Mouse (Mus musculus) heart, adult 2 months (tissue): ENCODE results near the gene Tfeb. TPM values are rescaled to one million over a fixed set of nuclear protein-coding genes. Genes with fewer than 3 reads are reported as not detected.

Experiments
- DNase-seq, 2 experiments: peaks; one replicate each; pipeline ENCODE4 v3.0.0; 2021
- H3K27ac ChIP-seq: fragments of 200-600 bp; 2 replicates; pipeline ENCODE4 v1.8.1; 2022
- H3K27me3 ChIP-seq: fragments of 200-500 bp; 2 replicates; pipeline ENCODE4 v1.6.1; 2012; ENCODE audit warnings: mild to moderate bottlenecking, low read length, inconsistent platforms, mixed read lengths; ENCODE audit not compliant: control insufficient read depth, insufficient read depth
- H3K36me3 ChIP-seq: fragments of 200-500 bp; 2 replicates; pipeline ENCODE4 v1.6.1; 2012; ENCODE audit warnings: low read length, inconsistent platforms; ENCODE audit not compliant: control insufficient read depth, insufficient read depth
- H3K4me1 ChIP-seq: fragments of 200-500 bp; 2 replicates; pipeline ENCODE4 v1.6.1; 2011; ENCODE audit warnings: low read length; ENCODE audit not compliant: control insufficient read depth, insufficient read depth
- H3K4me3 ChIP-seq: fragments of 200-600 bp; 2 replicates; pipeline ENCODE4 v1.8.1; 2022
- H3K79me2 ChIP-seq: fragments of 200-500 bp; replicated peaks from 2 replicates; pipeline ENCODE4 v1.6.1; 2012; ENCODE audit warnings: mild to moderate bottlenecking, inconsistent platforms, low read length, moderate library complexity, mixed read lengths; ENCODE audit not compliant: control insufficient read depth, insufficient read depth
- H3K9ac ChIP-seq: fragments of 200-500 bp; 2 replicates; pipeline ENCODE4 v1.6.1; 2012; ENCODE audit warnings: low read depth, mild to moderate bottlenecking, control low read depth, inconsistent platforms, low read length, mixed read lengths
- CTCF ChIP-seq: fragments of 200-600 bp; IDR thresholded peaks from 2 replicates; pipeline ENCODE4 v1.8.1; 2022; ENCODE audit warnings: antibody characterized with exemption, mild to moderate bottlenecking, moderate library complexity
- EP300 ChIP-seq: fragments of 200-500 bp; IDR thresholded peaks from 2 replicates; pipeline ENCODE4 v1.6.1; 2011; ENCODE audit warnings: low read depth, low read length, control low read depth; ENCODE audit not compliant: insufficient read depth
- POLR2A ChIP-seq: fragments of 200-500 bp; IDR thresholded peaks from 2 replicates; pipeline ENCODE4 v1.6.1; 2011; ENCODE audit warnings: mild to moderate bottlenecking, low read depth, low read length, control low read depth; ENCODE audit not compliant: insufficient read depth
- WGBS: fragments of 180-500 bp; shearing (Covaris S2); methylation state at CpG from one replicate; pipeline ENCODE4 v1.1.7; 2018; 5-methylcytosine and 5-hydroxymethylcytosine counted together
- intact Hi-C: fragments of 180-260 bp; cut with DNase I; formaldehyde crosslinking; loops from one replicate; pipeline ENCODE4 v1.15.1; 2025
- polyA plus RNA-seq: library from polyadenylated mRNA; depleted of rRNA; stranded (reverse); fragments of >200 nt; gene quantifications from 2 replicates; pipeline ENCODE4 v1.2.3, GENCODE M21; 2012
- total RNA-seq, 2 experiments: library from RNA; stranded (reverse); gene quantifications; 2 replicates each; pipeline ENCODE4 v1.2.3; 2021

Gene Tfeb
- total and polyA plus RNA-seq, 3 experiments: 33.5 to 42.7 (median 36.8) TPM

- no peaks in the 10 kb centered on the region for H3K36me3 ChIP-seq
- peak overlapping the region; percentile 71 for H3K27ac ChIP-seq
- peak overlapping the region; percentile 63 for H3K9ac ChIP-seq
- peak; percentile 72 for TF ChIP-seq CTCF
- no peak for TF ChIP-seq EP300
- TF ChIP-seq POLR2A: no peak
- H3K4me3 ChIP-seq: no peak overlapping the region
- intact Hi-C loops: loop anchor here (2.0 kb wide), 1 partner anchor 19 kb away; no protein-coding TSS in a partner anchor
- peaks cover 39% of the 10 kb centered on the region for H3K4me1 ChIP-seq
- H3K27me3 ChIP-seq: no peaks in the 10 kb centered on the region
- peak; percentile 66 to 79 for DNase-seq
- 46% methylated on average over 15 of the region's 15 CpGs for WGBS
- peaks cover 3% of the 10 kb centered on the region for H3K79me2 ChIP-seq
Measured at GRCm38 (mm10) chr17:47759702-47760410, 23.0 kb downstream of the Tfeb start.

- TF ChIP-seq CTCF: no peak
- no peak for TF ChIP-seq POLR2A
- TF ChIP-seq EP300: no peak
- Histone ChIP-seq H3K4me3 (no peak overlapping the region), H3K27ac (peak overlapping the region; percentile 87), H3K4me1 (peaks cover 39% of the 10 kb centered on the region), H3K79me2 (peaks cover 4% of the 10 kb centered on the region), H3K9ac (peak overlapping the region; percentile 3), H3K27me3 (no peaks in the 10 kb centered on the region), H3K36me3 (no peaks in the 10 kb centered on the region)
- 60% methylated on average over 7 of the region's 7 CpGs for WGBS
- intact Hi-C loops: no loop called here
- no peak for DNase-seq
Measured at GRCm38 (mm10) chr17:47762028-47762427, 25.2 kb downstream of the Tfeb start.

- Histone ChIP-seq H3K36me3 (no peaks in the 10 kb centered on the region), H3K9ac (peak overlapping the region; percentile 29), H3K4me3 (no peak overlapping the region), H3K4me1 (peaks cover 40% of the 10 kb centered on the region), H3K27me3 (no peaks in the 10 kb centered on the region), H3K27ac (peak overlapping the region; percentile 87), H3K79me2 (peaks cover 5% of the 10 kb centered on the region)
- DNase-seq: peak; percentile 77 to 88
- intact Hi-C loops: no loop called here
- 25% methylated on average over 13 of the region's 13 CpGs for WGBS
- TF ChIP-seq POLR2A: no peak
- TF ChIP-seq EP300: 0 out of 2 replicates have a peak, but pooled peaks have one; percentile 14
Measured at GRCm38 (mm10) chr17:47762518-47763340, 25.9 kb downstream of the Tfeb start.

- 65% methylated on average over 4 of the region's 4 CpGs for WGBS
- intact Hi-C loops: no loop called here
- Histone ChIP-seq H3K36me3 (no peaks in the 10 kb centered on the region), H3K9ac (no peak overlapping the region), H3K27ac (peak overlapping the region; percentile 17; the same call in 1 of the 2 replicates), H3K4me3 (no peak overlapping the region), H3K4me1 (peaks cover 34% of the 10 kb centered on the region), H3K27me3 (no peaks in the 10 kb centered on the region), H3K79me2 (peaks cover 4% of the 10 kb centered on the region)
- DNase-seq: no peak
- TF ChIP-seq EP300: no peak
Measured at GRCm38 (mm10) chr17:47765986-47766385, 29.2 kb downstream of the Tfeb start.

GRCm38 (mm10) chr17:47766407-47767043, 29.7 kb downstream of the Tfeb start:
- Histone ChIP-seq H3K4me3 (no peak overlapping the region), H3K27me3 (no peaks in the 10 kb centered on the region), H3K36me3 (no peaks in the 10 kb centered on the region), H3K4me1 (peaks cover 34% of the 10 kb centered on the region), H3K9ac (no peak overlapping the region), H3K27ac (peak overlapping the region; percentile 17; the same call in 1 of the 2 replicates), H3K79me2 (peaks cover 4% of the 10 kb centered on the region)
- no peak for TF ChIP-seq CTCF
- TF ChIP-seq EP300: no peak
- TF ChIP-seq POLR2A: no peak
- no peak for DNase-seq
- intact Hi-C loops: no loop called here
- 84% methylated on average over 6 of the region's 6 CpGs for WGBS
